Mouse (Mus musculus) midbrain, embryonic 11.5 days (tissue): Measurements from ENCODE around the gene F13a1. TPM values are rescaled to one million over a fixed set of nuclear protein-coding genes. Genes with fewer than 3 reads are reported as not detected.

Experiments
- ATAC-seq: fragments of 200-750 bp; cut with Nextera tagmentation; 2 replicates; pipeline ENCODE4 v1.8.0; 2017; ENCODE audit warnings: moderate TSS enrichment, moderate library complexity; ENCODE audit not compliant: low FRiP score
- DNase-seq: peaks from one replicate; pipeline ENCODE4 v3.0.0; 2015; ENCODE audit warnings: low spot score; ENCODE audit errors: missing footprints
- H3K27ac ChIP-seq: fragments of 300-500 bp; sonication (generic); 2 replicates; pipeline ENCODE4 v1.5.1; 2014; ENCODE audit warnings: low read depth, low read length
- H3K27me3 ChIP-seq: fragments of 300-500 bp; sonication (generic); 2 replicates; pipeline ENCODE4 v1.6.1; 2014; ENCODE audit warnings: mild to moderate bottlenecking, low read length, moderate library complexity, mixed read lengths; ENCODE audit not compliant: control insufficient read depth, insufficient read depth
- H3K36me3 ChIP-seq: fragments of 300-500 bp; sonication (generic); 2 replicates; pipeline ENCODE4 v1.6.1; 2014; ENCODE audit warnings: mild to moderate bottlenecking, low read length, moderate library complexity, mixed read lengths; ENCODE audit not compliant: control insufficient read depth, insufficient read depth
- H3K4me1 ChIP-seq: fragments of 300-500 bp; sonication (generic); 2 replicates; pipeline ENCODE4 v1.6.1; 2014; ENCODE audit warnings: low read length; ENCODE audit not compliant: control insufficient read depth, insufficient read depth
- H3K4me2 ChIP-seq: fragments of 300-500 bp; sonication (generic); 2 replicates; pipeline ENCODE4 v1.6.1; 2014; ENCODE audit warnings: mild to moderate bottlenecking, moderate library complexity
- H3K4me3 ChIP-seq: fragments of 300-500 bp; sonication (generic); 2 replicates; pipeline ENCODE4 v1.5.1; 2014; ENCODE audit warnings: low read depth, low read length
- H3K9ac ChIP-seq: fragments of 300-500 bp; sonication (generic); 2 replicates; pipeline ENCODE4 v1.6.1; 2014; ENCODE audit warnings: low read length
- H3K9me3 ChIP-seq: fragments of 300-500 bp; sonication (generic); 2 replicates; pipeline ENCODE4 v1.6.1; 2016; ENCODE audit warnings: low read length; ENCODE audit not compliant: control insufficient read depth
- WGBS: fragments of 180-500 bp; shearing (Covaris S2); extraction: QIAGEN DNeasy Blood & Tissue Kit; methylation state at CpG from one replicate; pipeline ENCODE4 v1.1.7; 2014; 5-methylcytosine and 5-hydroxymethylcytosine counted together
- polyA plus RNA-seq: library from polyadenylated mRNA; unstranded; fragments of >200 nt; fragmentation: Nextera tagmentation; extraction: Ambion mirVana; gene quantifications from 2 replicates; pipeline ENCODE4 v1.2.1, GENCODE M21; 2014

Gene F13a1
- polyA plus RNA-seq, 1 experiment from 2014 or later = 13.5 TPM

- Histone ChIP-seq H3K27me3 (no peaks in the 10 kb centered on the region), H3K4me2 (no peak overlapping the region), H3K4me1 (no peaks in the 10 kb centered on the region), H3K4me3 (no peak overlapping the region), H3K9ac (no peak overlapping the region), H3K9me3 (no peaks in the 10 kb centered on the region), H3K27ac (no peak overlapping the region), H3K36me3 (no peaks in the 10 kb centered on the region)
- 84% methylated on average over 4 of the region's 4 CpGs for WGBS
- DNase-seq (no peak), ATAC-seq (no peak)
These were observed 61.7 kb downstream of the F13a1 start for GRCm38 (mm10) chr13:36988392-36988791.

- ATAC-seq = no peak
- no peak overlapping the region for H3K9ac ChIP-seq
- 73% methylated on average over 2 of the region's 2 CpGs for WGBS
These were observed 77.0 kb downstream of the F13a1 start for GRCm38 (mm10) chr13:36973016-36973415.

GRCm38 (mm10) chr13:36972226-36972625 is 77.8 kb downstream of the F13a1 start:
- WGBS = 93% methylated on average over 3 of the region's 3 CpGs

More at GRCm38 (mm10) chr13:36973016-36973415, 77.0 kb downstream of the F13a1 start:
- H3K36me3 ChIP-seq = no peaks in the 10 kb centered on the region
- H3K4me3 ChIP-seq = no peak overlapping the region
- no peaks in the 10 kb centered on the region for H3K9me3 ChIP-seq
- no peak for DNase-seq
- H3K4me2 ChIP-seq = no peak overlapping the region
- no peaks in the 10 kb centered on the region for H3K27me3 ChIP-seq
- H3K27ac ChIP-seq = no peak overlapping the region
- H3K4me1 ChIP-seq = no peaks in the 10 kb centered on the region

GRCm38 (mm10) chr13:36962926-36963325 is 87.1 kb downstream of the F13a1 start:
- Histone ChIP-seq H3K9me3 (no peaks in the 10 kb centered on the region), H3K4me1 (no peaks in the 10 kb centered on the region), H3K27ac (no peak overlapping the region), H3K36me3 (no peaks in the 10 kb centered on the region), H3K27me3 (no peaks in the 10 kb centered on the region), H3K4me2 (no peak overlapping the region), H3K9ac (no peak overlapping the region), H3K4me3 (no peak overlapping the region)
- ATAC-seq = no peak
- no peak for DNase-seq

More at GRCm38 (mm10) chr13:36972226-36972625, 77.8 kb downstream of the F13a1 start:
- Histone ChIP-seq H3K4me3 (no peak overlapping the region), H3K4me1 (no peaks in the 10 kb centered on the region), H3K9me3 (no peaks in the 10 kb centered on the region), H3K9ac (no peak overlapping the region), H3K27ac (no peak overlapping the region), H3K4me2 (no peak overlapping the region), H3K27me3 (no peaks in the 10 kb centered on the region), H3K36me3 (no peaks in the 10 kb centered on the region)
- ATAC-seq (no peak), DNase-seq (no peak)

- DNase-seq (no peak), ATAC-seq (no peak)
- Histone ChIP-seq H3K9ac (no peak overlapping the region), H3K4me1 (no peaks in the 10 kb centered on the region), H3K36me3 (no peaks in the 10 kb centered on the region), H3K27me3 (no peaks in the 10 kb centered on the region), H3K9me3 (no peaks in the 10 kb centered on the region), H3K4me2 (no peak overlapping the region), H3K27ac (no peak overlapping the region), H3K4me3 (no peak overlapping the region)
- whole genome bisulfite sequencing = 71% methylated on average over 3 of the region's 3 CpGs
These were observed 91.0 kb downstream of the F13a1 start for GRCm38 (mm10) chr13:36958996-36959395.

GRCm38 (mm10) chr13:36954937-36955336 is 95.1 kb downstream of the F13a1 start:
- no peak overlapping the region for H3K4me3 ChIP-seq
- ATAC-seq (no peak), DNase-seq (no peak)
- no peaks in the 10 kb centered on the region for H3K27me3 ChIP-seq
- no peaks in the 10 kb centered on the region for H3K9me3 ChIP-seq
- 89% methylated on average over 3 of the region's 3 CpGs for WGBS
- no peaks in the 10 kb centered on the region for H3K4me1 ChIP-seq
- no peak overlapping the region for H3K27ac ChIP-seq
- H3K4me2 ChIP-seq = no peak overlapping the region
- H3K36me3 ChIP-seq = no peaks in the 10 kb centered on the region
- no peak overlapping the region for H3K9ac ChIP-seq

- no peak overlapping the region for H3K4me3 ChIP-seq
- ATAC-seq = no peak
These were observed 96.4 kb downstream of the F13a1 start for GRCm38 (mm10) chr13:36953676-36954075.

GRCm38 (mm10) chr13:36941891-36942290 is 108.2 kb downstream of the F13a1 start:
- Histone ChIP-seq H3K36me3 (no peaks in the 10 kb centered on the region), H3K4me3 (no peak overlapping the region), H3K27me3 (no peaks in the 10 kb centered on the region), H3K27ac (no peak overlapping the region), H3K4me2 (no peak overlapping the region), H3K9me3 (no peaks in the 10 kb centered on the region), H3K4me1 (no peaks in the 10 kb centered on the region), H3K9ac (no peak overlapping the region)
- no peak for ATAC-seq
- no peak for DNase-seq
- WGBS = 84% methylated on average over 3 of the region's 3 CpGs

More at GRCm38 (mm10) chr13:36953676-36954075, 96.4 kb downstream of the F13a1 start:
- H3K4me1 ChIP-seq = no peaks in the 10 kb centered on the region
- no peaks in the 10 kb centered on the region for H3K9me3 ChIP-seq
- H3K4me2 ChIP-seq = no peak overlapping the region
- H3K9ac ChIP-seq = no peak overlapping the region
- no peak overlapping the region for H3K27ac ChIP-seq
- DNase-seq = no peak
- H3K36me3 ChIP-seq = no peaks in the 10 kb centered on the region
- H3K27me3 ChIP-seq = no peaks in the 10 kb centered on the region

- DNase-seq (no peak), ATAC-seq (no peak)
- Histone ChIP-seq H3K27ac (no peak overlapping the region), H3K36me3 (no peaks in the 10 kb centered on the region), H3K4me1 (no peaks in the 10 kb centered on the region), H3K4me2 (no peak overlapping the region), H3K4me3 (no peak overlapping the region), H3K27me3 (no peaks in the 10 kb centered on the region), H3K9me3 (no peaks in the 10 kb centered on the region), H3K9ac (no peak overlapping the region)
- 92% methylated on average over 9 of the region's 9 CpGs for WGBS
These were observed 118.0 kb downstream of the F13a1 start for GRCm38 (mm10) chr13:36932066-36932465.

GRCm38 (mm10) chr13:36919737-36920136 is 130.3 kb downstream of the F13a1 start:
- Histone ChIP-seq H3K36me3 (no peaks in the 10 kb centered on the region), H3K9me3 (no peaks in the 10 kb centered on the region), H3K9ac (no peak overlapping the region), H3K4me1 (no peaks in the 10 kb centered on the region), H3K27ac (no peak overlapping the region), H3K27me3 (no peaks in the 10 kb centered on the region), H3K4me3 (no peak overlapping the region), H3K4me2 (no peak overlapping the region)
- no peak for DNase-seq
- ATAC-seq = no peak
- 67% methylated on average over 4 of the region's 4 CpGs for WGBS
